In the genomic region with DNA sequence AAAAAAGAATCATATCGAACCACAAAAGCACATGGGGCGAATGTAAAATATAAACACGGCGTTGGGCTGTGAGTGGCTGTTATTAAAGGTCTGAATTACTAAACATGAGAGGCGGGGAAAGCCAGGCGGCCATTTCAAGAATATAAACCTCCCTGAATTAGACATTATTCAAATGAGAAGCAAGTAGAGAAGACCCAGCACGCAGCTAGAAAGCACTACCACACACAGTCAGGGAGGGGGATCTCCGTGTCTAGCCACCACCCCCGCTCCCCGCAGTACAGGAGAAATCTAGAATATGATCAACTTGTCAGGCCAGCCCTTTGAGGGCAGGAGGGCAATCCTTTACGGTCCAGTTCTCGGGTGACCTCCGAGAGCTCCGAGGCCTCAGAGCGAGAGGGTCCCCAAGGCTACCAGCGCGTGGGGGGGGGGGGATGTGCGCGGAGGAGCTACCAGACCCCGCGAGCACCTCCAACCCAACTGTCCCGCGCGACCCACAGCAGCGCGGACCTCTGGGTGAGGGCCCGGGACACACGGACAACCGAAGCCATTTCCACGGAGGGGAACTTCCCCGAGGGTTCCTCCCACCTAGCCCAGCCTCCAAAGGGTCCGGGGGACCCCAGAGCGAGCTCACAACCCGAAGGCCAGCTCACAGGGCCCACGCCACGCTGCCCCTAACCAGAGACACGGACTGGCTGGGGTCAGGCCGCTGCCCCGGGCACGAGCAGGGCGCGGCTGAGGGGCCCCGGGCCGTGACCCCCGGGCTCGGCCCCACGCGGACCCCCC, we compare ENCODE assay signal across 8 mouse cellular contexts. TPM values are rescaled to one million over a fixed set of nuclear protein-coding genes. Genes with fewer than 3 reads are reported as not detected.
DNase-seq lines count a peak whose midpoint lies in the region; ATAC-seq lines count a peak whose summit lies in the region.

No protein-coding gene starts in this region.

- WGBS in hindbrain, embryonic 16.5 days, result 0% methylated on average over 29 of the region's 48 CpGs

- peak overlapping the region; percentile 97 for H3K9ac ChIP-seq in hindbrain, embryonic 16.5 days (ENCODE audit: low read depth, low read length)

- H3K27ac ChIP-seq in hindbrain, embryonic 16.5 days (ENCODE audit: low read depth, low read length), result peak overlapping the region; percentile 96

- H3K4me3 ChIP-seq in hindbrain, embryonic 16.5 days (ENCODE audit: low read length), result peak overlapping the region; percentile 95

- no peaks in the 10 kb centered on the region for H3K9me3 ChIP-seq in hindbrain, embryonic 16.5 days (ENCODE audit: control insufficient read depth, low read length)

- no peaks in the 10 kb centered on the region for H3K36me3 ChIP-seq in hindbrain, embryonic 16.5 days (ENCODE audit: control insufficient read depth, insufficient read depth, low read length)

- peaks cover 15% of the 10 kb centered on the region for H3K4me1 ChIP-seq in hindbrain, embryonic 16.5 days (ENCODE audit: control insufficient read depth, insufficient read depth, low read depth, low read length)

- H3K27me3 ChIP-seq in hindbrain, embryonic 16.5 days (replicated peaks; ENCODE audit: control insufficient read depth, insufficient read depth, low read length), result no peaks in the 10 kb centered on the region

- H3K4me2 ChIP-seq in hindbrain, embryonic 16.5 days (ENCODE audit: low read length), result peak overlapping the region; percentile 80

- intact Hi-C loops in left cerebral cortex, postnatal 14 days (cut with DNase I), result loop anchor here (2.0 kb wide), 1 partner anchor 221 kb away; no protein-coding TSS in a partner anchor

- peak; percentile 10 for ATAC-seq in hindbrain, embryonic 16.5 days
- peak; percentile 9 for ATAC-seq in megakaryocyte progenitor cell, adult 5-6 weeks (replicated peaks; ENCODE audit: poor library complexity)

- DNase-seq in T-cell, adult 2 months (ENCODE audit: low spot score), result peak; percentile 63
- DNase-seq in cerebellum, postnatal 25 days, result peak; percentile 59 to 62
- DNase-seq in frontal cortex, postnatal 36 days (ENCODE audit: low spot score in 2 of 2), result peak; percentile 39 to 56
- DNase-seq in left cerebral cortex, postnatal 14 days (ENCODE audit: low spot score in 2 of 2), result peak; percentile 55
- DNase-seq in right cerebral cortex, postnatal 14 days, result peak; percentile 29
- DNase-seq in yolk sac, embryonic 10.5 days (ENCODE audit: low spot score), result peak; percentile 46

RNA-seq across cellular contexts. Expression of a gene that starts 1.2 kb away (rescaled TPM):
- polyA plus RNA-seq in hindbrain, embryonic 16.5 days (2015; fragmentation: Nextera tagmentation; extraction: Ambion mirVana), result 14.3 and 15.5 TPM in 2 replicates
- 10 to 100 TPM; 14.2 to 18.0 TPM for total RNA-seq in left cerebral cortex, postnatal 14 days (2021)
- 23.9 and 28.5 TPM in 2 replicates for total RNA-seq in megakaryocyte progenitor cell, adult 5-6 weeks (2015)
- total RNA-seq in megakaryocyte progenitor cell, adult 5-6 weeks (2017), result 17.3 and 23.5 TPM in 2 replicates

Comparison
In these comparisons a context has a peak if more than half of its experiments do, and no peak if none do; other contexts are left out.
1. Peak in every context shown above with its lines: DNase-seq, ATAC-seq, H3K4me3 ChIP-seq and H3K27ac ChIP-seq.